Mouse (Mus musculus): ENCODE measurements at regions not wholly inside any gene's neighbourhood (a gene's known extent, or its start where the extent isn't known, plus 50 kb on each side); places are given as distances from the start of the nearest gene placed in this dataset.

- no peak for TF ChIP-seq ETS1 (IDR thresholded peaks at IDR 0.05; ENCODE audit: low read depth, low read length)
- no peak for TF ChIP-seq NELFE (IDR thresholded peaks at IDR 0.05; ENCODE audit: low read depth, low read length)
- no peak for TF ChIP-seq ZC3H11A (IDR thresholded peaks at IDR 0.05; ENCODE audit: low read depth, low read length)
- TF ChIP-seq CTCF (IDR thresholded peaks at IDR 0.05 in 2 of 3, conservative IDR thresholded peaks at IDR 0.05 in 1 of 3; ENCODE audit: control insufficient read depth in 1 of 3, insufficient read depth in 1 of 3, low read depth in 2 of 3, low read length in 3 of 3, poor library complexity in 1 of 3, severe bottlenecking in 1 of 3) = no peak
Observed at GRCm38 (mm10) chr8:128026981-128027380, 331.4 kb upstream of the Nrp1 start.
